Mouse (Mus musculus) gonadal fat pad, adult 2 months (tissue): ENCODE data around the gene Olfr1415. TPM values are rescaled to one million over a fixed set of nuclear protein-coding genes. Genes with fewer than 3 reads are reported as not detected.

Experiments
- polyA plus RNA-seq: library from polyadenylated mRNA; depleted of rRNA; stranded (reverse); fragments of >200 nt; gene quantifications from 2 replicates; pipeline ENCODE4 v1.2.3, GENCODE M21; 2012; rRNA removed

Olfr1415 gene
- polyA plus RNA-seq, 1 experiment, result not detected

Other genes with a start within 250 kb of the Olfr1415 start
- gene Ndufa10, start 22.2 kb downstream of the Olfr1415 start, polyA plus RNA-seq, result 112 and 119 TPM in 2 replicates
- not detected in 2 replicates for gene Olfr1416, start 11.0 kb downstream of the Olfr1415 start, polyA plus RNA-seq
- gene Olfr1414, start 22.6 kb upstream of the Olfr1415 start, polyA plus RNA-seq, result 1.5 and 1.9 TPM in 2 replicates
- gene Olfr1413, start 75.2 kb upstream of the Olfr1415 start, polyA plus RNA-seq, result not detected in 2 replicates
- not detected in 2 replicates for gene Olfr1412, start 89.7 kb upstream of the Olfr1415 start, polyA plus RNA-seq
- gene Olfr1411, start 98.3 kb upstream of the Olfr1415 start, polyA plus RNA-seq, result not detected in 2 replicates
- not detected in 2 replicates for gene Olfr1410, start 109.7 kb upstream of the Olfr1415 start, polyA plus RNA-seq
- gene Olfr12, start 121.7 kb upstream of the Olfr1415 start, polyA plus RNA-seq, result not detected in 2 replicates
- 223 and 237 TPM in 2 replicates for gene Cops9, start 145.9 kb upstream of the Olfr1415 start, polyA plus RNA-seq
- gene Otos, start 152.7 kb upstream of the Olfr1415 start, polyA plus RNA-seq, result 0.55 and 0.89 TPM in 2 replicates